Mouse (Mus musculus): ENCODE results near the gene Tgfbr3.
"Not testable (repeated sequence)": the region's sequence is repeated elsewhere in the genome, so short reads cannot be mapped to it uniquely, and the experiment has no call there.

Tgfbr3 gene

DNA sequence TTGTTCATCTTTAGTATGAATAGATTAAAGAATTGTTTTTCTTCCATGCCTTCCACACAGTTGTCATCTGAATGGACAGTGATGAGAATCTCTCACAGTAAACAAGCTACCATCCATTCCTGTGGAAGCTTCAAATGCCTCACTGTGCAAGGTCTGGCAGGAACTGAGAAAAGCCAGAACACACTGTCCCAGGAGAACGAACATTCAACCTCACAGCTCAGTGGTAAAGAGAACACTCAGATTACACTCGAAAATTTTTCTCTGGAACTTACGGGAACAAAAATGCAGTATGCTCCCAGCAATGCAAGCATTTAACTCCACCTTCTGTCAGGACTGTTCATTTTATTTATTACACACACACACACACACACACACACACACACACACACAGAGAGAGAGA, 13.2 kb downstream of the Tgfbr3 start:
- no peak for DNase-seq

DNA sequence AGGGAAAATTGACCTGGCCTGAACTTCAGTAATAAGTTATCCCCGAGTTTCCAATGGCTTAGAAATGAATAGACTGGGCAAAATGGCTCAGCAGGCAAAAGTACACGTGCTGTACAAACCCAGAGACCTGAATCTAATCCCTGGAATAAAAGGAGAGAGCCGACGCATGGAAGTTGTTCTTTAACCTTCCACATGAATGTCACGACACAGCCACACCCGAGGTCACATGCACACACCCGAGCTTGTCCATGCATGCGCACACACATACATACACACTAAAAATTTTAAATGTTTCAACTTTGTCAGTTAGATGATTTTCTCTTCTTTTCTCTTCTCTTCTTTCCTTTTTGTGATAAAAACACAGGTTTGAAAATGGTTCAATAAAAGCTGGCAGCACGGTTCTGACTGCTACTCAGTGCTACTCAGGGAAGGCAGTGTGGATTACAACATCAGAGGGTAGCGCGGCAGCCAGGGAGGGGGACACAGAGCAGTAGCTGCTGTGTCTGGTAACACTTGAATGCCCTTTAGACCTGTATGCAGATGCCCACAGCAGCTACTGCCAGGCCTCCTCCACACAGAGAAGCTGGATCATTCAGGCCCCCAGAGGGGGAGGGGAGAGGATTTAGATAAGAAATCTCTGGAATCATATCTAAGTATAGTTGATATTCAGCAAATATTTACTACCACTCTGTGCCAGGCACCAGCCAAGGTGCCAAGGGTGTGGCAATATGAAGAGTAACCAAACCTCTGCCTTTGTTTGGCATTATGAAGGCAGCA, 17.0 kb downstream of the Tgfbr3 start:
- no peak for DNase-seq

DNA sequence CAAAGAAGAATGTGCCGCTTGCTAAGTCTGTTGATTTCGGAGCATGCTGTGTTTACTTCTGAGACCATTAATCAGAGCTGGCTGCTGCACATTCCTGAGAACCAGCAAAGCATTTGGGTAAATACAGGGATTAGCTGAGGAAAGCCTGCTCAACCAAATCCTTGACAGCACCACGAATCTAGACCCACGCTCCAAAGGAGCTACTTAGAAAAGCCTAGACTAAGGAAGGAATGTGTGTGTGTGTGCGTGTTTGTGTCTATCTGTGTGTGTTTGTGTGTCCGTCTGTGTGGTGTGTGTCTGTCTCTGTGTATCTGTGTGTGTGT, 20.5 kb downstream of the Tgfbr3 start:
- DNase-seq, result no peak

DNA sequence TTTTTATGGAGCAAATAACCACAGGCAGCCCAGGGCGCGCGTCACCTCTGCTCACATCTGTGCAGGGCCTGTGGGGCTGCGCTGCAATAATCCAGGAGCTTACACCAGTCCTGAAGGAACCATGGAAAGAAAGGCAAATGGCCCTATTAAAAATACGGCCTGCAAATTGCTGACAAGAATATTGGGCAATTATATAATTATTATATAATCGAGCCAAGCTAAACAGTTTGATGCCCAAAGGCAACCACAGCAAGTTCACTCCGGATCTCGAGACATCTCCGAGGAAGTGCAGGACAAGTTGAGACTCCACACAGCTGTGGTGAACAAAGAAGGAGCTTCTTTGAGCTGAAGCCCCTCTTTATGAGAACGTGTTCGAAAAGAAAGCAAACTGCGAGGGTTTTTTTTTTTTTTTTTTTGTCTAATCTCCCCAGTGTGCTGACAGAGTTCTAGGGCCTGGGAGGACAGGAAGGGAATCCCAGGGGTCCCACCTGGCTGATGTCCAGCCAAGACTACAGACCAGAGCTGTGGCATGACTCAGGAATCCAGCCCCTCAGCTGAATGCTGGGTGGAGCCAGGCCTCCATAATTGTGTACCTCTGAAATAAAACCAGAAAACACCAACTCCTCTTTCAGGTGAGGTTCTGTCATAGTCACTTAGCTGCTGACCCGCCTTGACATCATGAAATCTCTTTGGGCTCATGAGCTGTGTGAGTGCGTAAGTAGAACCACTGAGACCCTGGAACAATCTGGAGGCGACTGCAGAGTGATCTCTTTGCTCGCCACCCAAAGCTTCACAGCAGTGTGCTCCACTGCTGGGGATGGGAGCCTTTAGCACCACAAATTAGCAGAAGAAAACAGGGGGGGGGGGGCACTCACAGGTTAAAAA, 21.1 kb downstream of the Tgfbr3 start:
- no peak for DNase-seq

DNA sequence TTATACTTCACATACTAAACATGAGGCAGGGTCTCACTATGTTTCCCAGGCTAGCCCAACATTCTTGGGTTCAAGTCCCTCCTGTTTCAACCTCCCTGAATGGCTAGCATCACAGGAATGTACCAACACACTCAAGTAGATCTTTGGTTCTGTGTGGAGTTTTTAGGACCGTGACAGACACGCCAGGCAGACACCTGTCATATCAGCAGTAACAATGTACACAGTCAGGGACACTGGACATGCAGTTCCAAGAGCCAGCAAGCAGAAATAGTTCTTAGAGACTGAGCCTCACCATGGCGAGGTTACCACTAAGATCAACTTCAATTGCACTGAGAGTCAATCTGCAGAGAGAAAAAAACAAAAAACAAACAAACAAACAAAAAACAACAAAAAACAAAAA, 22.9 kb downstream of the Tgfbr3 start:
- no peak for DNase-seq

DNA sequence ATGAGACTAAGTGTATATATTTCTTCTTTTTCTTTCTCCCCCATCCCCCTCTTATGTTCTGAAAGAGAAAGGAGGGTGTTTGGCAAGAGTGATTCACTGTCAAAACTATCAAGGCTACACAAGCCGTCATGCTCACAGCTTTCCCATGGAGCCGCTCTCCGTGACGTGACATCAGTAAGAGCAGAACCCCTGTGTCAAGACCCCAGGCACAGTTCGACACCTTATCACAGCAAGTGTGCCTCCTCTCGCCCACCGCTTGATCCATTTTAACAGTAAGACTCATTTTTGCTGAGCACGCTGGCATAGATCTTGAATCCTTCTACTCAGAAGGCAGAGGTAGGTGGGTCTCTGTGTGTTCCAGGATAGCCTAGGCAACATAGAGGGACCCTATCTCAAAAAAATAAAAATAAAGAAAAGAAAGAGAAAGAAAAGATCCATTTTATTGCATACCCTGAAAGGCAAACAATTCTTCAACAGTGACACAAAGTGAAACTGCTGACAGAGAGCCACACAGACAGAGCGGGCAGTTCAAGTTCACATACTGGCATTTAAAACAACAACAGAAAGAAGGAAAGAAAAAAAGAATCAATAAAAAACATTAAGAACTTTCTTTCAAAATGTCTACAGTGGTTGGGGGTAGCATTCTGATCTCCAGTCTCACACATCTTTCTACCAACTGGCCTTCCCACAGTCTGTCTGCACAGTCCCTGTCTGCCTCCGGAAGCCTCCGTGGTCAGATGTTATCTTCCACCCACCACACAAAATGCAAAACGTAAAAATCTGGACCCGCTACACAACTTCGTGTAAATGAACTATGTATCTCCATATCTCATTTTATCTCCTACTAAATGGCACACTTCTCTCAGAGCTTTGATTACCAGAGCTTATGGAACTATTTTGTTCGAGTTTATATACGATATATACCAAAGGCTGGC, 24.7 kb downstream of the Tgfbr3 start:
- no peak for DNase-seq

DNA sequence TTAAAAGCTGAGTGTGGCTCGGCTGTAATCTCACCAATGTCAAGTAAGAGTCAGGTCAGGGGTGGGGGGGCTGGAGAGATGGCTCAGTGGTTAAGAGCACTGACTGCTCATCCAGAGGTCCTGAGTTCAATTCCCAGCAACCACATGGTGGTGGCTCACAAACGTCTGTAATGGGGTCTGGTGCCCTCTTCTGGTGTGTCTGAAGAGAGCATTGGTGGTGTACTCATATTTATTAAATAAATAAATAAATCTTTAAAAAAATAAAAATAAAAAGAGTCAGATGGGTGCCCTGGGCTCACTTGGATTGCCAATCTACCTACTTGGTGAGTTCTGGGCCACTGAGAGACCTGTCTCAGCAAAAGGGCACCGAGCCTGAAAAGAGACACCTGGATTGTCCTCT, 25.6 kb downstream of the Tgfbr3 start:
- no peak for DNase-seq

DNA sequence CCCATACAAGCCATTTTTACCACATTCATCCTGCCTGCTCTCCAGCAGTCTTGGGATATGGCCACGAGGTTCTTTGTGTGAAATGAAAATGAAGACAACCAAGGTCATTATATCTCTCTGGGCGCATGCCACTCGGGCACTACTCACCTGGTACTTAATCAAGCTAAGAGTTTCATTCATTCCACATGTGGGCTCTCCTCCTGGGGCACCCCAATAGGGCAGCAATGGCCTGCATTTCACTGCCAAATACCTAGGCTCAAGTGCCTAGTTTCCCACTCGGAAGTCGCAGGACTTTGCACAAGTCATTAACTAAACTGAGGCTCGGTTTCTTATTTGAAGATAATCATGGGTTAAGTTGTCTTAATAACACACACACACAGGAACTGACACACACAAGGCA, 27.5 kb downstream of the Tgfbr3 start:
- DNase-seq, result no peak

DNA sequence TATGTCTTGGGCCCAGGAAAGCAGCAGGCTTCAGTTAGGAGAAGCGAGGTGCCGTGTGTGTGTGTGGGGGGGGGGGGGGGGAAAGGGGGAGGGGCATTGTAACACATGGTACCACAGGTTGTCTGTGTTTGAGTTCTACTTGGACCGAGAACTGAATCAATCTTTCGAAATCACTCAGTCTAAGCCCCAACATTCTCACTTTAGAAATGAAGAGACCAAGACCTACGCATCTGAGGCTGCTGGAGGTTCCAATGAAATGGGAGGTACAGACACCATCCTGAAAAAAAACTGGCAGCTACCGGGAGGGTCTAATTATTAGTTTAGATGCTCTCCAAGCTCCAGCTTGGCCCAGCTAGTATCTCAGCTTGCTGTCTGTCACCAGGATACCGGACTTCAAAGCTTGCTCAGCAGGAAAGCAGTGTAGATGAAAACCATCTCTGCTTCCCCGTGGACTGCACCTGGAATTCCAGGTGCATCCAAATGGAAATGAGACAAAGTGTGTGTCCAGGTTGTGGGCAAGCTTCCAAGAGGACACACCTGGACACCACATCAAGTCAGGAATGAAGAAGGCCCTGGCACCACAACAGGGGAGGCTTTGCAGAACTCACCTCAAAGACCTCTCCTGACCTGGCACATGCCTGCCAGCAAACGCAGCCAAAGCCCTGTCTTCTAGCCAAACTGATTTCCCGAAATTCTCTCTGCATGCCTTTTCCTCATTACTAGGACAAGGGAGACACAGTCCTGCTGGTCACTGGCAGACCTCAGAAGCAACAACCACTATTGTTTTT, 28.5 kb downstream of the Tgfbr3 start:
- DNase-seq, result no peak

DNA sequence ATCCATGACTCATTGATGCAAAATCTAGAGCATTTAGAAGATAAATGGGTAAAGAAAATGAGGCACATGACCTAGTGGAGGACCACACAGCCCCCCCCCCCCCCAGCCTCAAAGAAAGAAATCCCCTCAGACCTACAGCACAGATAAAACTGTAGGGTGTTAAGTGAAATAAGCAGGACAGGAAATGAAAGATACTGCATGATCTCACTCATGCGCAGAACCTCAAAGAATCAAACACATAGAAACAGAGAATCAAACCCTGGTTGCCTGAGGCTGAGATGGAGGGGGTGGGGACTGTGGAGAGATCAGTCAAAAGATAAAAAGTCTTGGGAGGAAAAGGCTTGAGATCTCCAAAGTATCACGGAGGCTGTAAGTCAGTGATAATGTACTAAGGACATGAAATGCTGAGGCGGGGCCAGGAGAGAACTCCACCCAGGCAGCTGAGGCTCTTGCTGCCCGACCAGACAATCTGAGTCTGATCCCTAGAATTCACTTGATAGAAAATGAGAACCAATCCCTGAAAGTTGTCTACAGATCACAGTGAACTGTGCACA, 29.9 kb downstream of the Tgfbr3 start:
- DNase-seq, result no peak

DNA sequence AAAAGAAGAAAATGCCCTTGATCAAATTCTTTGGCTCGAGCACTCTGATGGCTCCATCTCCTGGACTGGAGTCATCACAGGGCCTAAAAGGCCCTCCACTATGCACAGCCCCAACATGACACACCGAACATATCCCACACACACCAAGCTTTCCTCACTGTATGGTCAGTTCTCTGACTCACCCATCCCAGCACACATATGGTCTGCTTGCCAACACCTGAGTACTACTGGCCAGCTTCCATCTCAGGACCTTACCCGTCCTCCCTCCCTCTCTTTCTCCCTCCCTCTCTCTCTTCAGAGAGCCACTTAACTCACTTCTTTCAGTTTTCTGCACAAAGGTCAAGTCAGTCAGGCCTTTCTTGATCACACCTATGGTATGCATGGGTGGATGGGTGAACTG, 36.0 kb downstream of the Tgfbr3 start:
- no peak for DNase-seq

DNA sequence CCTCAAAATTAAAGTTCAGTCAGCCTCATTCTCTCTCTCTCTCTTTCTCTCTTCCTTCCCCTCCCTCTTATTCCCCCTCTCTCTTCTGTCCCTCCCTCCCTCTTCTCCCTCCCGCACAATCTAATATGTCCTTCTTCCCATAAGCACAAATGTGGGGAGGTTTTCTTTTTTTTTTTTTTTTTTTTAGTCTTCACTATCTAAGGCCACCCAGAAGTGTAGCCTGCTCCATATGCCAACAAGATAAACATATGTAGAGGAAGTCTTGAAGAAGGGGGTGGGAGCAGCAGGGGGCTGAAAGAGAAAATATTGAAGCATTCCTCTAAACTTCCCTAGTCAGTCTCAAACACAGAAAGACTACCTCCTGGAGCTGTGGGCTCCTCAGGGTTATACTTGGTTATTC, 37.0 kb downstream of the Tgfbr3 start:
- DNase-seq, result no peak

DNA sequence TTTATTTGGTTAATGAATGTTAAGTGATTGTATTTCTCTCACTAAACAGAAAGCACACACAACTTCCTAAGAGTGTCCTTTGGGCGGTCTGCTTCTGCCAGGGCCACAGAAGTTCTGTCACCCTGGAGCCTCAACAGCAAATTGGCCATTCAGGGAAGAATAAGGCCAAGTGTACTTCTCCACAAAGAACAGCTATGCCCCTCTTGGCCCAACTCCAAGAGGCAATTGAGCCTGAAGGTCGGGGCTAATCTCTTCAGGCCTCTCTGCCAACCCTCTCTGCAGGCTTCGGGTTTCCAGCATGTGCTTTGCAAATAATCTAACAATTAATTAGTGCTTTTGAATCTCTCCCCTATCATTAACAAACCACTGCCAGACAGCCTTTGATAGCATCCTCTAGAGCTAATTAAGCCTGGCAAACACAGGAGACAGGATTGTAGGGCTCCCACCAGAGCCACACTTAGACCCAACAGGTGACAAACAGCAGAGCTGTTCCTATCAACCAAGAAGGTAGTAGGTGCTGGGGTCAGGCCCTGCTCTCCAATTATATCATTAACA, 37.6 kb downstream of the Tgfbr3 start:
- peak; percentile 27 for DNase-seq

DNA sequence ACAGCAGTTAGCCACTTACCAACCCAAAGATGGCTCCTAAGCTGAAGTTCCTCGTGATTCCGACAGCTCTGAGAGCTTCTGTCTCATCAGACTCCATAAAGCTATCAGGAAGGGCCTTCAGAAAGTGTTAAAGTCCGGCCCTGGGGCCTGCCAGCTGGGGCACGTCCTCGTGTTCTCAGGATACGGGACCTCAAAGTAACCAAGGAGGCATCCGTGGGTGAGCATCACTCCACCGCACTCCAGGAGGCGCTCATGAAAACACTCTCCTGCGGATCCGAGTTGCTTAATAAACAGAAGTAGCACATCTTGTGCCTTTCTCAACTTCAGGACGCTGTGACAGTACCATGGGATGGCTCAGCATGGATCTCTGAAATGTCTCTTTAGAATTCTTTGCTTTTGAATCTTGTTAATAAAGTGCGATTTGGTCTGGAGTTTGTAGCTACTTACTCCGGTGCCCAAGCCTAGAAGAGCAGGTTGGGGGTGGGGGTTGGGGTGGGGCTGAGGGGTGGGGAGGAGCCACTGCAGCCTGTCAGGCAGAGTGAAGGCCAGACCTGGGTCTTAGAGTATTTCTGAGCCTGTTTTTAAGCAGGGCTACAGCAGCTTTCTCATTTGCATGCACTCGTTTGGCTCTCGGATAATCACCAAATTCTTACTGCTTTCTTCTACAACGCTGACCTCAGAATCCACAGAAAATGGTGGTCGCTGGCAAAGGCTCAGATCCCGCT, 38.7 kb downstream of the Tgfbr3 start:
- DNase-seq, result no peak

DNA sequence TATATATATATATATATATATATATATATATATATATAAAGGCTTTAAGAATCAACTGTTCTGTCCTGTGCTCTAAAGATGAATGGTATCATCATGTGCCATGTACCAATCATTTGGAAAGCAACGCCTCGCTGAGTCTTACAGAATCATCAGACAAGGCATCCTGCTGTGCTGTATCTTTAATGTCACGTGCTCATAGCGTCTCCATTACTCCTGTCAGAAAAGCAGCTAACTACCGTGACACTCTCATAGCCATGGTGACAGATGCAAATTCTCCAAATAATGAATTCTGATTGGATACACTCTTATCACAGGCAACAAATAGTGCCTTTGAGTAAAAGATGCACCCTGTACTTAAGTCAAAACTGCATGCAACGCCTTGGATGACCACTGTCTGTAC, 40.7 kb downstream of the Tgfbr3 start:
- DNase-seq, result no peak

DNA sequence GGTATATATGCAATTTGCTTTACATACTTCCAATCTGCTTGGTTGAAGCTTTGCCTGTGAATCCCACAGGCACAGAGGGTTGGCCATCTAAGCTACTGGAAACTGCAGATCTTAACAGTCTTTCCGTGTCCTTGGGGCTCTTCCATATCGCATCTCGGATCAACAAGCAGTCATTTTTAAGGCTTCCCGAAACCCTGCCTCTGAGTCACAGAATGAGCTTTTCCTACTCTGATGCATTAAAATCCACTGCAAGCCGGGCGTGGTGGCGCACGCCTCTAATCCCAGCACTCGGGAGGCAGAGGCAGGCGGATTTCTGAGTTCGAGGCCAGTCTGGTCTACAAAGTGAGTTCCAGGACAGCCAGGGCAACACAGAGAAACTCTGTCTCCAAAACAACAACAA, 41.1 kb downstream of the Tgfbr3 start:
- DNase-seq, result not testable (repeated sequence)

DNA sequence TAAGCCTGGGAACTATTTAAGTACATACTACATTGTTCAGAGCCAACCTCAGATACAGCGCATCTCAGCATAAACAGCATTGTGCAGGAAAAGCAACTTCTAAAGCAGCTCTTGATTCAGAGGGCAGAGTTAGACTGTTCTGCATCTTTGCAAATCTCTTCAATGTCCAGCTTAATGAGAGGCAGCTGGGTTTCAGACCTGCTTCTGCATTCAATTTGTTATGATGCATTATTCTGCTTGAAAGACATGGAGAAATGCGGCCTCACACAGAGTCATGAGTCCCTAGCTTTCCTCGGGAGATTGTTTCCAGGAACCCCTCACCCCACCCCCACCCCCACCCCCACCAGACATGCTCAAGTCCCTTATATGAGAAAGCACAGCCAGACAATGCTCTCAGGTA, 41.6 kb downstream of the Tgfbr3 start:
- no peak for DNase-seq

DNA sequence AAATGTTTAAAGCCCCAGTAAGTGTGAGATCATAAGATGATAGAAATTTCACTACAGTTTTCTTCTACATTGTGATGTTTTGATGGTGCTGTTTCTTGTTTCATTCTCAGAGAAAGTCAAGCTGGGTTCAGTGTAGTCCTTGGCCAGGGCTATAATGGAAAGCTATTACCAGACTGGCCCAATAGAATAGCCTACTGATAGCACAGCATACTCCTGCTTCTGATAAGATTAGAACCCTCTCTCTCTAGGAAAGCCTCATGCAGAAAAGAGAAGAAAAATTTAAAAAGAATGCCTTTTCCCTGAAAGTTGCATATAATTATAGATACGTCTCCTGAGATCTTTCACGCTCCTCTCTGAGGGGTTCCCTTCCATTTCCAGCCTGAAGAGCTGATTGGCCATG, 46.0 kb downstream of the Tgfbr3 start:
- DNase-seq, result no peak

DNA sequence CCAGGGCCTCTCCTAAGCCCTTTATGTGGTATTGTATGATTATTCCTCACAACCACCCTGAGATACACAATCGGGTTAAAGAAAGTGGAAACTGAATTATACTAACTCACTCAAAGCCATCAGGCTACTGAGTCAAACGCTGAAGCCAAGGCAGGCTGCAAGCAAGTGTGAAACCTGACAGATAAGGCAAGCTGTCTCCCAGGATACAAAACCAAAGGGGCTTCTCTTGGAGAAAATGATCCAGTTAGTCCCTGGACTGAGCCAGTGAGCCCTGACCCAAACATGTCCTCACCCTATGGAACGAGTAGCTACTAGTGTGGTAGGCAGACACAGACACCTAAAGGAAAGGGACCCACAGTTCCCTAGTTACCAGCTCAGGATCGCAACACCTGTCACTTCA, 46.4 kb downstream of the Tgfbr3 start:
- no peak for DNase-seq

DNA sequence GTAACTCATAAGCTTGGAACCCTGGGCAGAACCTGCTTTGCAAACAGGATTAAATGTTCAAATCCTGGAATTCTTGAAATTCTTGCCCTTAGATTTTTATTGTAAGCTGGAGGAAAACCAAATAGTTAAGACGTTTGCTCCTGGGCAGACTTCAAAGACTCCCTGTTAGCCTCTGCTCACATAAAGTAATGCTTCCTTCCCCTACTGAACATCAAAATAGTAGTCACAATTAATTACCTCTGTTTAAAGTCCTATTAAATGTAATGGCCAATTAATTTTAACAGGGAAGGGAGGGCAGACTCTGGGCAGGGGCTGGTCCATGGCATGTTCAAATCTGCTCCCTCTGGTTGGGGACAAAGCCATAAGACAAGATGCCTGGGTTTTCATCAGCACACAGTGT, 49.2 kb downstream of the Tgfbr3 start:
- DNase-seq, result no peak

DNA sequence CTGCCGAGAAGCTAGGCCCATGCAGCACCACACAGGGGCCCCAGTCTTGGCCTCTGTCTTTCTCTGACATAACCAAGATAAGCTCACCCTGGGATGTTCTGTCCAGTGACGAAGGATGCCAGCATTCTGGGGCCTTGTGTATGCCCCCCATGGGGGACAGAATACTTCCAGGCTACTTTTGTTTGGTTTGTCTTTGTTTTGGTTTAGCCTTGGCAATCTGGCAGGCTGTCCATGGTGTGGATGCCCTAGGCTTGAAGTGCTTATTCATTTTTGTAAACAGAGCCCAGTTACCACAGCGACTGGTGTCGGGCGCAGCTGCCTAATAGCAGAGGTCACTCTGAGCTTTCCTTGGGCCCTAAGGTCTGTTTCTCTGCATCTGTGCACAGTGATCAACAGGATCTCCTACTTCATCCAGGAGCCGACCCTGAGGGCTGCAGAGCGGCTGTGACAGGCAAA, 51.4 kb downstream of the Tgfbr3 start:
- DNase-seq, result no peak
